Mouse (Mus musculus): Measurements from ENCODE around the gene Bend5.

DNA sequence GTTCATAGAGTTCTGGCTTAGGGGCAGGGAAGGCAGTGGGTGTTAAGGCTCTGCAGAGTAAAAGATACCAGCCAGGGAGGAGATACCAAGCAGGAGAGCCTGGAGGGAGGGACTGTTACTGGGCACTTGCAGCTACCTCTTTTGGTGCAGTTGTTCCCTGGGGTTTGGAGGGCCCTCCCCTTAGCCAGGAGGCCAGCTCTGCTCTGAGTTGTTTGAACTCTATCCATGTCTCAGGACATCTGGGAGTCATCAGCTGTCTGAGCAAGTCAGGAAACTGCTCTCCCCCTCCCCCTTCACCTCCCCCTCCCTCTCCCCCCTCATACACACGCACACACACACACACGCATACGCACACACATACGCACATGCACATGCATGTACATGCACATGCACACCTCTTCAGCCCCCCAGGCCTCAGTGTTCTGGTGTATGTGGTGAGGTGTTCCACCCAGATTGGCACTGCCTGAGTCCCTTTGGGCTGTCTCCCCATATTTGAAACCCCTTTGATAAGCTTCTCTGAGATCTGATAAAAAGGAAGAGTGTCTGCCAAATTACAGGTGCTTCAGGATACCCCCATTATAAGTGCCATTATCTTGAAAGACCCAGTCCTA lies 72.5 kb downstream of the Bend5 start:
- TF ChIP-seq POLR2A (IDR thresholded peaks at IDR 0.05; ENCODE audit: extremely low read depth, insufficient read depth, low read length) (no peak), CTCF (IDR thresholded peaks at IDR 0.05; ENCODE audit: low read depth, low read length) (no peak)
